Mouse (Mus musculus) E14TG2a.4 (cell line): ENCODE data around the gene Cnn1.

Experiments
- CTCF ChIP-seq: conservative IDR thresholded peaks from 2 replicates; pipeline ENCODE4 v1.5.1; 2014; ENCODE audit warnings: low read length
- NANOG ChIP-seq: IDR thresholded peaks from 2 replicates; pipeline ENCODE4 v1.6.1; 2014; ENCODE audit warnings: borderline replicate concordance, low read length, mixed read lengths
- POU5F1 ChIP-seq: IDR thresholded peaks from 2 replicates; pipeline ENCODE4 v1.6.1; 2014; ENCODE audit warnings: low read length, borderline replicate concordance

- TF ChIP-seq CTCF (no peak), POU5F1 (no peak), NANOG (no peak)
These were observed 45.4 kb downstream of the Cnn1 start for GRCm38 (mm10) chr9:22144304-22144965.
